Mouse (Mus musculus) hindbrain, embryonic 16.5 days (tissue): ENCODE data around the gene Prlh. TPM values are rescaled to one million over a fixed set of nuclear protein-coding genes. Genes with fewer than 3 reads are reported as not detected.

ENCODE experiments used
- ATAC-seq: fragments of 200-750 bp; cut with Nextera tagmentation; 2 replicates; pipeline ENCODE4 v1.8.0; 2017; ENCODE audit warnings: moderate TSS enrichment, moderate library complexity
- H3K27ac ChIP-seq: fragments of 300-500 bp; sonication (generic); 2 replicates; pipeline ENCODE4 v1.5.1; 2014; ENCODE audit warnings: low read depth, mild to moderate bottlenecking, control low read depth, low read length, moderate library complexity
- H3K27me3 ChIP-seq: fragments of 300-500 bp; sonication (generic); replicated peaks from 2 replicates; pipeline ENCODE4 v1.6.1; 2014; ENCODE audit warnings: low read length; ENCODE audit not compliant: control insufficient read depth, insufficient read depth
- H3K36me3 ChIP-seq: fragments of 300-500 bp; sonication (generic); 2 replicates; pipeline ENCODE4 v1.6.1; 2014; ENCODE audit warnings: mild to moderate bottlenecking, low read length, moderate library complexity, mixed read lengths; ENCODE audit not compliant: control insufficient read depth, insufficient read depth
- H3K4me1 ChIP-seq: fragments of 300-500 bp; sonication (generic); 2 replicates; pipeline ENCODE4 v1.6.1; 2014; ENCODE audit warnings: low read depth, low read length; ENCODE audit not compliant: control insufficient read depth, insufficient read depth
- H3K4me2 ChIP-seq: fragments of 300-500 bp; sonication (generic); 2 replicates; pipeline ENCODE4 v1.6.1; 2014; ENCODE audit warnings: mild to moderate bottlenecking, low read length, control low read depth, moderate library complexity
- H3K4me3 ChIP-seq: fragments of 300-500 bp; sonication (generic); 2 replicates; pipeline ENCODE4 v1.5.1; 2014; ENCODE audit warnings: mild to moderate bottlenecking, low read length, control low read depth, moderate library complexity
- H3K9ac ChIP-seq: fragments of 300-500 bp; sonication (generic); 2 replicates; pipeline ENCODE4 v1.6.1; 2014; ENCODE audit warnings: low read depth, mild to moderate bottlenecking, control low read depth, low read length, moderate library complexity
- H3K9me3 ChIP-seq: fragments of 300-500 bp; sonication (generic); 2 replicates; pipeline ENCODE4 v1.6.1; 2014; ENCODE audit warnings: mild to moderate bottlenecking, low read length, moderate library complexity; ENCODE audit not compliant: control insufficient read depth
- WGBS: fragments of 180-500 bp; shearing (Covaris S2); extraction: QIAGEN DNeasy Blood & Tissue Kit; methylation state at CpG from one replicate; pipeline ENCODE4 v1.1.7; 2014; 5-methylcytosine and 5-hydroxymethylcytosine counted together
- polyA plus RNA-seq: library from polyadenylated mRNA; unstranded; fragments of >200 nt; fragmentation: Nextera tagmentation; extraction: Ambion mirVana; gene quantifications from 2 replicates; pipeline ENCODE4 v1.2.1, GENCODE M21; 2015

The Prlh gene
- polyA plus RNA-seq, 1 experiment from 2014 or later = not detected

DNA sequence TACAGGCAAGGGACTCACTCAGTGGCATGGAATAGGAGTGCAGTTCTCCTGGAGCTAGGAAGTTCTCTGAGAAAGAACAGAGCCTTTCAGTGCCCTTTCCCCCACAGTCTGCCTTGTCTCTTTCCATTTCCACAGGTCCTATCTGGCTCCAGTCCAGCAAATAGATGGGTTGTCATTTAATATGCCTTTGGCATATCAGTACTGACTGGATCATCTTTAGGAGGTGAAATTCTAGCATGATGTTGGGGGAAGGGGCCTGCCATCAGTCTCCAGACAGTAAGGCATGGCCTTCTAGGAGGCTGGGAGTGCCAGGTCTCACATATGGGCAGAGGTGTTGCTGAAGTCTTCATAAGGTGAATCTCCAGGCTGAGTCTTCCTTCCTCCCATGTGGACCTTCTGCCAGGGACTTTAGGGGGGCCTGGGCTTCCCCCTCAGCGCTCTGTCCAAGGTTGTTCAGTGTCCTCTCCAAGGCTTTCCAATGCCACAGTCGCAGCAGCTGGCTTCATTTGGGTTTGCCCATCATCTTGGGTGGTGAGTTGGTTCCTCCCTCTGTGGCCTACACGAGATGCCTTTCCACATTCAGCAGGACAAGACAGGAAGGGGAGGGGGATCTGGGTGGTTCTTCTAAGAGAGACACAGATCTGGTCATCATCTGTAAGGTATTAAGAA lies 49.1 kb downstream of the Prlh start:
- no peak for ATAC-seq
- H3K4me3 ChIP-seq = no peak overlapping the region
- no peak overlapping the region for H3K9ac ChIP-seq
- no peak overlapping the region for H3K4me2 ChIP-seq
- H3K9me3 ChIP-seq = no peaks in the 10 kb centered on the region
- H3K27ac ChIP-seq = no peak overlapping the region
- 84% methylated on average over 3 of the region's 3 CpGs for WGBS
- H3K4me1 ChIP-seq = peaks cover 13% of the 10 kb centered on the region
- no peaks in the 10 kb centered on the region for H3K36me3 ChIP-seq
- 0 out of 2 replicates have a peak, but pooled peaks cover 2% of the 10 kb centered on the region for H3K27me3 ChIP-seq

DNA sequence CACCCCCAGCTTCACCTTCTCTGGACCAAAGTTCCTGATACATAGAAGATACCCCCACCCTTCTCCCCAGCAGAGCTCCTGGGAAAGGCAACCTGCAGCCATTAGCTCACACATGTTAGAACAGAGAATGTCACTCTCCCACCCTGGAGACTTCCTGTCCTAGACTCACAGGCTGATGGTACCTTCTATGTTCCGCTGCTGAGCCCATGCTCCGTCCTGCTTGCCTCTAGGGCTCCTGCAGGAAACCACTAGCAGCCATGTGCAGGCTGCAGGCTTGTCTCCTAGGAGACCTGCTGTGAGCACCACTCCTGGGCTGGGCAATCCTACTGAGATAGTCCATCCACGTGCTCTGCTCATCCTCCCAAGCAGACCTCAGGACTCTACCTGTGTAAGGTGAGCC lies 49.7 kb downstream of the Prlh start:
- peaks cover 13% of the 10 kb centered on the region for H3K4me1 ChIP-seq
- H3K27ac ChIP-seq = no peak overlapping the region
- H3K36me3 ChIP-seq = no peaks in the 10 kb centered on the region
- 0 out of 2 replicates have a peak, but pooled peaks cover under 1% of the 10 kb centered on the region for H3K27me3 ChIP-seq
- H3K4me2 ChIP-seq = no peak overlapping the region
- H3K9ac ChIP-seq = no peak overlapping the region
- H3K4me3 ChIP-seq = no peak overlapping the region
- ATAC-seq = no peak
- no peaks in the 10 kb centered on the region for H3K9me3 ChIP-seq
- 89% methylated on average over 3 of the region's 3 CpGs for WGBS

Other genes starting within 250 kb of the Prlh start
- 6.9 and 14.5 TPM in 2 replicates for gene Col6a3, start 109.1 kb upstream of the Prlh start, polyA plus RNA-seq
- gene Mlph, start 38.0 kb upstream of the Prlh start, polyA plus RNA-seq = 0.14 and 0.18 TPM in 2 replicates
- gene Rab17, start 16.6 kb downstream of the Prlh start, polyA plus RNA-seq = 0.36 TPM in 1 of 2 replicates, not detected in the other
- 40.9 and 43.3 TPM in 2 replicates for gene Lrrfip1, start 45.6 kb downstream of the Prlh start, polyA plus RNA-seq
- gene Rbm44, start 192.0 kb downstream of the Prlh start, polyA plus RNA-seq = 0.28 and 0.60 TPM in 2 replicates
- gene Ramp1, start 226.7 kb downstream of the Prlh start, polyA plus RNA-seq = 20.8 and 28.5 TPM in 2 replicates